Mouse (Mus musculus) left cerebral cortex, postnatal 36 days (tissue): ENCODE data around the gene Ryr3. TPM values are rescaled to one million over a fixed set of nuclear protein-coding genes. Genes with fewer than 3 reads are reported as not detected.

Experiments
- DNase-seq, 2 experiments: peaks; one replicate each; pipeline ENCODE4 v3.0.0; 2021 to 2022; ENCODE audit warnings: low spot score in 2 of 2, mixed read lengths in 1 of 2
- intact Hi-C: fragments of 180-260 bp; cut with DNase I; formaldehyde crosslinking; loops from one replicate; pipeline ENCODE4 v1.15.1; 2025
- total RNA-seq, 2 experiments: library from RNA; stranded (reverse); gene quantifications; 2 replicates each; pipeline ENCODE4 v1.2.3; 2021

The Ryr3 gene
- total RNA-seq, 2 experiments from 2014 or later, result 23.0 to 39.3 TPM

GRCm38 (mm10) chr2:112727842-112728241 is 489.1 kb downstream of the Ryr3 start:
- intact Hi-C loops, result no loop called here
- no peak for DNase-seq

- no peak for DNase-seq
- intact Hi-C loops, result no loop called here
Observed at GRCm38 (mm10) chr2:112721217-112721616, 495.7 kb downstream of the Ryr3 start.

DNA sequence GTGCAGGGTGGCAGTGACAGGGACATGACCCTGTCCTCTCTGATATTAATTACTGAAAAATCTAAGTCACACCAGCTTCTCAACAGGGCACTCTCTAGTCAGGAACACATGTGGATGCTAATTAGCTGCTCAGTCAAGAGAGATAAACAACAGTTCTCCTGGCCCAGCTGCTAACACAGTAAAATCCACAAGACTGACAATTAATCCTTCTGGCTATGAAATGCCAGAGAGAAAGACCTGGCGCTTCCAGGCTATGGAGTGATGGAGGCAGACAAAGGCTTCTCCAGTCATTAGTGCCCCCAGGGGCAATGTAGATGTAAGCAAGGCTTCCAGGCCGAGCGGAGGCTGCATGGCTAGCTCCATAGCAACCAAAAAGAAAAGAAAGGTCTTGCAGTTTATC is 496.2 kb downstream of the Ryr3 start:
- intact Hi-C loops, result no loop called here
- DNase-seq, result no peak

GRCm38 (mm10) chr2:112714648-112715047 is 502.2 kb downstream of the Ryr3 start:
- intact Hi-C loops, result no loop called here
- no peak for DNase-seq

DNA sequence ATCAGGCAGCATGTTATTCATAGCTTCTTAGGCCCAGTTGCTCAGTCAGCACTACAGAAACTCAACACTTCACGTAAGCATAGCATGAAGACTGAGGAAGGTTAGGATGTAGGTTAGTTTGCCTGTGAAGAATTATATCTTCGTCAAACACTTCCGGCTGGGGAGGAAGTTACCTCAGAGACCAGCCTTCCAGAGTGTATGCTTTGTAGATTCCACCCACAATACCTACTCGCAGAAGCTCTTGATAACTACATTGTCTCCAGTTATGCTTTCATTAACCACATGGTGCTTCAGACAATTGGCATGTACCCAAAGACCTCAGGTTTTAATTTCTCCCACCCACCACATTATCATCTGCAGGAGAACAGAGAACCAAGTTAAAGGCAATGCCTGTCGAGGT is 535.1 kb downstream of the Ryr3 start:
- DNase-seq, result no peak
- intact Hi-C loops, result no loop called here

GRCm38 (mm10) chr2:112677246-112677645 is 539.6 kb downstream of the Ryr3 start:
- no peak for DNase-seq
- intact Hi-C loops, result no loop called here

GRCm38 (mm10) chr2:112676721-112677120 is 540.2 kb downstream of the Ryr3 start:
- no peak for DNase-seq
- intact Hi-C loops, result no loop called here

- DNase-seq, result no peak
Observed at GRCm38 (mm10) chr2:112676175-112676574, 540.7 kb downstream of the Ryr3 start.

GRCm38 (mm10) chr2:112669461-112669860 is 547.4 kb downstream of the Ryr3 start:
- no peak for DNase-seq
- intact Hi-C loops, result no loop called here

More at GRCm38 (mm10) chr2:112676175-112676574, 540.7 kb downstream of the Ryr3 start:
- intact Hi-C loops, result no loop called here

DNA sequence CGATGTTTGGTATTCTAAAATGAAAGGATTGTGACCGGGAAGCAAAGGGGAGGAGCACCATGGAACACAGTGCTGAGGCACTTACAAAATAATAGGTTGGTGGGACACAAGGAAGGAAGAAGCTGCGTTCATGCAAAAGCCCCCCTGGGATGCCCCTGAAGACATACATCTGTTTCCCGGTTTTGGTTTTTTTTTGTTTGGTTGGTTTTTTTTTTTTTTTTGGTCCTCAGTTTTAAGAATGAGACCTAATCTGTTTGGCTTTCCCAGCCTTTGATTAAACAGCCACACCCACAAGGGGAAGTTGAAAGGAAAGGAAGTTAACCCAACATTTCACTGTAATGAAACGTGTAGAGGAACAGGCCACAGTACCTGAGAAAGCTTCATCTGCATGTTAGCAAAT is 560.8 kb downstream of the Ryr3 start:
- intact Hi-C loops, result no loop called here

DNA sequence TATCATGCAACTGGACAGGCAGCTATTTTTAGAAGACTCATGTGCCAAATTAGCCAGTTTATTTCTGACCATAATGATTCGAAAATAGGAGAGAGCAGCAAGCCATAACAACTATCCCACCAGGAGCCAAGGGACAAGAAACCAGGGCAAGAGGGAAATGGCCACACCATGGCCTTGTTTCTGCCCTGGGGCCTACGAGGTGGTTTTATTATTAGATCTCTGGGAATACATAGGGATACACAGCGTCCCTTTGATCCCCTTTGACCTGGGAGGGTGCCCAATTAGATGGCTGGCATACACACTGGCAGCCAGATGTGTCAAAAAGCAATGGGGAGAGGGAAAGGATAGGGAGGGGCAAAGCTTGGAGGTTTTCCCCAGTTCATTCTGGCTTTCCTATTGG is 563.1 kb downstream of the Ryr3 start:
- no peak for DNase-seq
- intact Hi-C loops, result no loop called here

More for the DNA sequence above, 560.8 kb downstream of the Ryr3 start:
- DNase-seq, result no peak

- DNase-seq, result no peak
- intact Hi-C loops, result no loop called here
Observed at GRCm38 (mm10) chr2:112637206-112637605, 579.7 kb downstream of the Ryr3 start.

DNA sequence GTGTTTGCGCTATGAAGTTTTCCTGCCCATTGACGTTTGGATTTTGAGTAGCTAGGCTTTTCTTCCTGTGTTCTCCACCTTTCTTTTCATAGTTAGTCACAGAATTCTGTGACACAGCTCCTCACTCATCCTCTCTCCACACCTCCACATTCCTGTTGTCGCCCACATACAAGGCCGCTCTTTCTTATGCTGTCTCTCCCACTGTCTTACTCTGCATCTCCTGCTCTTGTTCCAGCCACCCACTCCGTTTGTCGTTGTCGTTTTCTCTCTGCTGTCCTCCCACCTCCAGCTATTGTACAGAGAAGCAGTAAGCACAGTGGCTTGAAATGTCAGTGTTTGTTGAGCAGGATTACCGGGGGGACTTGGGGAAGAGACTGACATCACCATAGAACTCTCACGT is 584.4 kb downstream of the Ryr3 start:
- DNase-seq, result peak; percentile 27 to 50
- intact Hi-C loops, result no loop called here

- DNase-seq, result no peak
- intact Hi-C loops, result no loop called here
Observed at GRCm38 (mm10) chr2:112630669-112631068, 586.2 kb downstream of the Ryr3 start.

- DNase-seq, result no peak
- intact Hi-C loops, result no loop called here
Observed at GRCm38 (mm10) chr2:112625156-112625555, 591.7 kb downstream of the Ryr3 start.

- no peak for DNase-seq
Observed at GRCm38 (mm10) chr2:112617206-112617605, 599.7 kb downstream of the Ryr3 start.

DNA sequence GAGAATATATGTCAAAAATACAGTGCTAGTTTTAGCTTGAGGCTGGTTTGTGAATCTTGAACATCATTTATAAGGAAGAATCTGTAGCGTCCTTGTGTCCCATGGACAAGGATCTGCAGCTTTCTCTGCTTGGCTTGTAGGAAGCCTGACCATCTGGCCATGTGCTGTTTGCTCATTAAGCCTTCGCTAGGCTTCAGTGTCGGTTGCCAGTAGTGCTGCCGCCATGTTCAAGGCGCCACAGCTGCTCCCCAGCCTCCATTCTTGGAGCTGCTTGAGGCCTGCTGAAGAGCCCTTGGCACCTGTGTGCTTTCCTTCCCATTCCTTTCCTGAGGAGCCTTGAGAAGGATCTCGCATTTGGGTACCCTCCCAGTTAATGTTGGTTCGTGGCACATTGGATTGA is 602.5 kb downstream of the Ryr3 start:
- intact Hi-C loops, result no loop called here
- DNase-seq, result no peak

More at GRCm38 (mm10) chr2:112617206-112617605, 599.7 kb downstream of the Ryr3 start:
- intact Hi-C loops, result no loop called here

DNA sequence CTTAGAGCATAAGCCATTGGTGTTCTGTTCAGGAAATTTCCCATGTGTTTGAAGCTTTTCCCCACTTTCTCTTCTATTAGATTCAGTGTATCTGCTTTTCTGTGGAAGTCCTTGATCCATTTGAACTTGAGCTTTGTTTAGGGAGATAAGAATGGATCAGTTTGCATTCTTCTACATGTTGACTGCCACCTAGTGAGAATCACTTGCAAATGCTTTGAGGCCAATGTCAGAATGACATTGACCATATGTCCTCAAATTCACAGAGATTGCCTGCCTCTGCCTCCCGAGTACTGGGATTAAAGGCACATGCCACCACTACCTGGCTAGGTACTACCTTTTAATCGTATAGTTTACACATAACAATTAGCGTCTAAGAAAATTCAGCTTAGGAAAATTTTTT is 604.3 kb downstream of the Ryr3 start:
- intact Hi-C loops, result no loop called here
- DNase-seq, result no peak

GRCm38 (mm10) chr2:112606536-112606935 is 610.4 kb downstream of the Ryr3 start:
- DNase-seq, result no peak
- intact Hi-C loops, result no loop called here

DNA sequence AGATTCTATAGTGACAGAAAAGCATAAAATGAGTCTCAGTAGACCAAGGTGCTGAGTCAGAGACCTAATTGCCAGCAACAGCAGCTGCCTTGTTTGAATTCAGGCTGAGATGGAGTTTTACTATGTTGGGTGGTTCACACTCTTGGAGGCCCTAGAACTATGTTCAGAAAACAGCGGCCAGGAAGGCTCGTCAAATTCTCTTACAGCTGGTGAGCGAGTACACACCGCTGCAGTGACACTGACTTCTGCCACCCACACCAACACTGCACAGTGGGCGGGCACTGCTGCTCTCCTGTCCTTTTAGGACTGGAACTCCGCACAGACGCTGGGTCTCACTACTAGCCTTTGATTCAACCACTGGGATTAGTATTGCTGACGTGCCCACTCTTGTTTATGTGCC is 614.4 kb downstream of the Ryr3 start:
- peak in 1 of 2 experiments; percentile 23 for DNase-seq
- intact Hi-C loops, result no loop called here

GRCm38 (mm10) chr2:112600222-112600621 is 616.7 kb downstream of the Ryr3 start:
- intact Hi-C loops, result no loop called here
- DNase-seq, result no peak

GRCm38 (mm10) chr2:112597064-112597463 is 619.8 kb downstream of the Ryr3 start:
- intact Hi-C loops, result no loop called here
- DNase-seq, result no peak
